Mouse (Mus musculus) forebrain, postnatal 0 days (tissue): ENCODE results near the gene Raph1. TPM values are rescaled to one million over a fixed set of nuclear protein-coding genes. Genes with fewer than 3 reads are reported as not detected.

Experiments used
- ATAC-seq: fragments of 200-750 bp; cut with Nextera tagmentation; 2 replicates; pipeline ENCODE4 v1.8.0; 2017; ENCODE audit warnings: mild to moderate bottlenecking, moderate library complexity
- DNase-seq: peaks from one replicate; pipeline ENCODE4 v3.0.0-alpha.2; 2015
- H3K27ac ChIP-seq: fragments of 300-500 bp; sonication (generic); 2 replicates; pipeline ENCODE4 v1.5.1; 2014; ENCODE audit warnings: low read depth, mild to moderate bottlenecking, antibody characterized with exemption, low read length, moderate library complexity, mixed read lengths
- H3K27me3 ChIP-seq: fragments of 300-500 bp; sonication (generic); 2 replicates; pipeline ENCODE4 v1.6.1; 2014; ENCODE audit warnings: mild to moderate bottlenecking, low read length, mixed read lengths; ENCODE audit not compliant: insufficient read depth
- H3K36me3 ChIP-seq: fragments of 300-500 bp; sonication (generic); 2 replicates; pipeline ENCODE4 v1.6.1; 2014; ENCODE audit warnings: mild to moderate bottlenecking, moderate library complexity; ENCODE audit not compliant: insufficient read depth
- H3K4me1 ChIP-seq: fragments of 300-500 bp; sonication (generic); 2 replicates; pipeline ENCODE4 v1.6.1; 2014; ENCODE audit warnings: antibody characterized with exemption; ENCODE audit not compliant: insufficient read depth
- H3K4me2 ChIP-seq: fragments of 300-500 bp; sonication (generic); 2 replicates; pipeline ENCODE4 v1.6.1; 2014; ENCODE audit warnings: low read depth, mild to moderate bottlenecking, moderate library complexity
- H3K4me3 ChIP-seq: fragments of 300-500 bp; sonication (generic); 2 replicates; pipeline ENCODE4 v1.5.1; 2014; ENCODE audit warnings: low read depth, low read length, mixed read lengths
- H3K9ac ChIP-seq: fragments of 300-500 bp; sonication (generic); 2 replicates; pipeline ENCODE4 v1.6.1; 2014; ENCODE audit warnings: mild to moderate bottlenecking
- H3K9me3 ChIP-seq: fragments of 300-500 bp; sonication (generic); 2 replicates; pipeline ENCODE4 v1.6.1; 2016; ENCODE audit warnings: low read length
- CTCF ChIP-seq: sonication (generic); IDR thresholded peaks from 2 replicates; pipeline ENCODE4 v1.5.1; 2016; ENCODE audit warnings: antibody characterized with exemption, control low read depth, low read depth
- WGBS: fragments of 180-500 bp; shearing (Covaris S2); extraction: QIAGEN DNeasy Blood & Tissue Kit; methylation state at CpG from one replicate; pipeline ENCODE4 v1.1.7; 2014; 5-methylcytosine and 5-hydroxymethylcytosine counted together
- polyA plus RNA-seq: library from polyadenylated mRNA; unstranded; fragments of >200 nt; fragmentation: Nextera tagmentation; extraction: Ambion mirVana; gene quantifications from 2 replicates; pipeline ENCODE4 v1.2.1, GENCODE M21; 2015
- total RNA-seq: library from RNA; depleted of rRNA; stranded (reverse); fragments of >200 nt; gene quantifications from 2 replicates; pipeline ENCODE4 v1.2.3, GENCODE M21; 2014

Raph1 gene
- total and polyA plus RNA-seq, 2 experiments from 2014 or later, result 12.4 to 32.5 TPM

GRCm38 (mm10) chr1:60530107-60530506 lies 36.8 kb downstream of the Raph1 start:
- 89% methylated on average over 6 of the region's 6 CpGs for WGBS

GRCm38 (mm10) chr1:60510584-60510983 lies 56.3 kb downstream of the Raph1 start:
- no peaks in the 10 kb centered on the region for H3K9me3 ChIP-seq

More at GRCm38 (mm10) chr1:60530107-60530506, 36.8 kb downstream of the Raph1 start:
- ATAC-seq, result no peak
- no peak overlapping the region for H3K4me3 ChIP-seq
- H3K4me1 ChIP-seq, result no peaks in the 10 kb centered on the region
- no peaks in the 10 kb centered on the region for H3K27me3 ChIP-seq
- H3K4me2 ChIP-seq, result no peak overlapping the region
- H3K9ac ChIP-seq, result no peak overlapping the region
- no peak for DNase-seq
- no peaks in the 10 kb centered on the region for H3K9me3 ChIP-seq
- H3K36me3 ChIP-seq, result peaks cover 32% of the 10 kb centered on the region
- 0 out of 2 replicates have a peak, but pooled peaks have one; percentile 11 for TF ChIP-seq CTCF
- H3K27ac ChIP-seq, result no peak overlapping the region

GRCm38 (mm10) chr1:60503456-60503855 lies 63.4 kb downstream of the Raph1 start:
- Histone ChIP-seq H3K27ac (no peak overlapping the region), H3K36me3 (peaks cover 30% of the 10 kb centered on the region), H3K9me3 (no peaks in the 10 kb centered on the region), H3K27me3 (no peaks in the 10 kb centered on the region), H3K4me3 (no peak overlapping the region), H3K4me2 (no peak overlapping the region), H3K4me1 (no peaks in the 10 kb centered on the region), H3K9ac (no peak overlapping the region)
- DNase-seq (no peak), ATAC-seq (no peak)
- no peak for TF ChIP-seq CTCF
- WGBS, result 82% methylated on average over 5 of the region's 5 CpGs

More at GRCm38 (mm10) chr1:60510584-60510983, 56.3 kb downstream of the Raph1 start:
- H3K4me2 ChIP-seq, result no peak overlapping the region
- H3K27me3 ChIP-seq, result no peaks in the 10 kb centered on the region
- ATAC-seq (no peak), DNase-seq (no peak)
- no peaks in the 10 kb centered on the region for H3K4me1 ChIP-seq
- no peak overlapping the region for H3K4me3 ChIP-seq
- H3K9ac ChIP-seq, result no peak overlapping the region
- H3K27ac ChIP-seq, result no peak overlapping the region
- peaks cover 16% of the 10 kb centered on the region for H3K36me3 ChIP-seq
- WGBS, result 83% methylated on average over 2 of the region's 2 CpGs
- no peak for TF ChIP-seq CTCF

GRCm38 (mm10) chr1:60493421-60493820 lies 73.5 kb downstream of the Raph1 start:
- no peak overlapping the region for H3K4me2 ChIP-seq
- no peaks in the 10 kb centered on the region for H3K4me1 ChIP-seq
- no peak overlapping the region for H3K4me3 ChIP-seq
- H3K9ac ChIP-seq, result no peak overlapping the region
- 79% methylated on average over 6 of the region's 6 CpGs for WGBS
- DNase-seq, result no peak
- ATAC-seq, result no peak
- H3K36me3 ChIP-seq, result peaks cover 62% of the 10 kb centered on the region
- H3K27me3 ChIP-seq, result no peaks in the 10 kb centered on the region
- H3K27ac ChIP-seq, result no peak overlapping the region
- no peak for TF ChIP-seq CTCF
- no peaks in the 10 kb centered on the region for H3K9me3 ChIP-seq

GRCm38 (mm10) chr1:60492404-60492803 lies 74.5 kb downstream of the Raph1 start:
- no peak overlapping the region for H3K4me2 ChIP-seq
- H3K27ac ChIP-seq, result no peak overlapping the region
- ATAC-seq (no peak), DNase-seq (no peak)
- H3K9ac ChIP-seq, result no peak overlapping the region
- peaks cover 64% of the 10 kb centered on the region for H3K36me3 ChIP-seq
- no peak overlapping the region for H3K4me3 ChIP-seq
- no peak for TF ChIP-seq CTCF
- H3K27me3 ChIP-seq, result no peaks in the 10 kb centered on the region
- H3K4me1 ChIP-seq, result no peaks in the 10 kb centered on the region
- WGBS, result 75% methylated on average over 5 of the region's 5 CpGs
- H3K9me3 ChIP-seq, result no peaks in the 10 kb centered on the region

GRCm38 (mm10) chr1:60490510-60490909 lies 76.4 kb downstream of the Raph1 start:
- WGBS, result 76% methylated on average over 4 of the region's 4 CpGs
- no peak overlapping the region for H3K4me3 ChIP-seq
- no peaks in the 10 kb centered on the region for H3K4me1 ChIP-seq
- H3K4me2 ChIP-seq, result no peak overlapping the region
- peaks cover 63% of the 10 kb centered on the region for H3K36me3 ChIP-seq
- H3K27ac ChIP-seq, result no peak overlapping the region
- DNase-seq (no peak), ATAC-seq (peak; percentile 48)
- no peak for TF ChIP-seq CTCF
- no peaks in the 10 kb centered on the region for H3K9me3 ChIP-seq
- no peak overlapping the region for H3K9ac ChIP-seq
- no peaks in the 10 kb centered on the region for H3K27me3 ChIP-seq

GRCm38 (mm10) chr1:60489660-60490059 lies 77.2 kb downstream of the Raph1 start:
- Histone ChIP-seq H3K4me3 (no peak overlapping the region), H3K4me2 (no peak overlapping the region), H3K36me3 (peaks cover 58% of the 10 kb centered on the region), H3K9me3 (no peaks in the 10 kb centered on the region), H3K27ac (no peak overlapping the region), H3K9ac (no peak overlapping the region), H3K27me3 (no peaks in the 10 kb centered on the region), H3K4me1 (no peaks in the 10 kb centered on the region)
- ATAC-seq, result no peak
- DNase-seq, result no peak
- no peak for TF ChIP-seq CTCF
- 86% methylated on average over 2 of the region's 2 CpGs for WGBS
